Mouse (Mus musculus) olfactory bulb, adult 2 months (tissue): ENCODE results near the gene Vstm2l.

Experiments
- CTCF ChIP-seq: fragments of 200-500 bp; IDR thresholded peaks from 2 replicates; pipeline ENCODE4 v1.5.1; 2012; ENCODE audit warnings: low read depth, mild to moderate bottlenecking, low read length, moderate library complexity; ENCODE audit not compliant: insufficient read depth
- POLR2A ChIP-seq: fragments of 200-500 bp; IDR thresholded peaks from 2 replicates; pipeline ENCODE4 v1.6.1; 2012; ENCODE audit warnings: mild to moderate bottlenecking, low read depth, low read length, moderate library complexity; ENCODE audit not compliant: insufficient read depth

DNA sequence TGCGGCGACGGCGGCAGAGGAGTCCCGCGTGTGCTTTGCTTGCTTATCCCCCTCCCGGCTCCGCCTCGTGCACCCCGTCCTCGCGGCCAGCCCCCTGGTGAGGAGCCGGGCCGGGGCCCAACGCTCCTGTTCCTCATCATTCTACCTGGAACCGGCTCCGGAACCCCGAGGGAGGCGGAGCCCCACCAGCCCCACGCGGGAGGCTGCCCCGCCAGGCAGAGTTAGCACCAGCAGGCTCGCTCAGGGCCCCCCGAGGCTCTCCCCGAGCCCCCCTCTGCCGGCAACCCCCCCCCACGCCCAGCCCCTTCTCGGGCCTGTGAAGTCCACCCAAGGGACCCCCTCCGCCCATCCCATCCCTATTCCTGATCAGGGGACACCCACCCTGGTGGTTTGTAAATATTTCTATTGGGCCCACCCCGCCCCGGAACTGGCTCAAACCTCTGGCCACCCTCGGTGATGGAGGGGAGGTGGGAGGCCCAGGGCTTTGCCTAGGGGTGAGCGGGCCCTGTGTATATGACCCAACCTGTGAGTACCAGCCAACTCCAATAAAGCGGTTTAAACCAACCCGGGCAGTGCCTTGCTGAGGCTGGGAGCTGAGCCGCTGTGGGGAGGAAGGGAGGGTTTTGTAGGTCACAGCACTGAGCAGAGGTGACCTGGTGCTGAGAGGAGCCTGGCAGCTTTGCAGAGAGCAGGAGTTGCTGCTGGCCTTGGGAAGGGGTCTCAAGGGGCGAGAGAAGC lies 29.9 kb downstream of the Vstm2l start:
- TF ChIP-seq POLR2A (no peak), CTCF (no peak)
